Mouse (Mus musculus) adipocyte (in vitro differentiated cells): Measurements from ENCODE around the gene Gm28372.
"Not testable (repeated sequence)": the region's sequence is repeated elsewhere in the genome, so short reads cannot be mapped to it uniquely, and the experiment has no call there.

Experiments used
- DNase-seq: peaks from one replicate; pipeline ENCODE4 v3.0.0-alpha.2; 2016; ENCODE audit warnings: low spot score

Gene Gm28372

GRCm38 (mm10) chr2:130404939-130405338 lies at the start of gene Gm28372, which contains the start of gene 1700020A23Rik:
TSS of gene Gm28372 (plus strand) at chr2:130405239.
TSS of gene 1700020A23Rik (plus strand) at chr2:130405259.
- no peak for DNase-seq

GRCm38 (mm10) chr2:130357551-130357950 lies 47.5 kb upstream of the Gm28372 start:
- DNase-seq = no peak

- no peak for DNase-seq
These were observed 46.2 kb upstream of the Gm28372 start for GRCm38 (mm10) chr2:130358852-130359251.

- peak; percentile 30 for DNase-seq
These were observed 42.5 kb upstream of the Gm28372 start for GRCm38 (mm10) chr2:130362511-130363026.

- no peak for DNase-seq
These were observed 39.6 kb upstream of the Gm28372 start for GRCm38 (mm10) chr2:130365211-130366094.

GRCm38 (mm10) chr2:130367386-130367785 lies 37.7 kb upstream of the Gm28372 start:
- DNase-seq = no peak

- DNase-seq = not testable (repeated sequence)
These were observed 32.0 kb upstream of the Gm28372 start for GRCm38 (mm10) chr2:130373026-130373425.

- DNase-seq = no peak
These were observed 30.1 kb upstream of the Gm28372 start for GRCm38 (mm10) chr2:130374951-130375350.

- no peak for DNase-seq
These were observed 21.8 kb upstream of the Gm28372 start for GRCm38 (mm10) chr2:130383205-130383604.

GRCm38 (mm10) chr2:130383895-130384294 lies 21.1 kb upstream of the Gm28372 start:
- DNase-seq = no peak

- DNase-seq = no peak
These were observed 18.8 kb upstream of the Gm28372 start for GRCm38 (mm10) chr2:130386212-130386611.

GRCm38 (mm10) chr2:130388796-130389195 lies 16.2 kb upstream of the Gm28372 start:
- no peak for DNase-seq

GRCm38 (mm10) chr2:130390993-130391625 lies 13.9 kb upstream of the Gm28372 start:
- no peak for DNase-seq

GRCm38 (mm10) chr2:130392836-130393235 lies 12.2 kb upstream of the Gm28372 start:
- DNase-seq = no peak

- no peak for DNase-seq
These were observed 9.3 kb upstream of the Gm28372 start for GRCm38 (mm10) chr2:130395696-130396095.

GRCm38 (mm10) chr2:130397186-130397985 lies 7.7 kb upstream of the Gm28372 start, which contains the start of gene Cpxm1:
TSS of gene Cpxm1 (minus strand) at chr2:130397574.
- no peak for DNase-seq

GRCm38 (mm10) chr2:130398091-130398490 lies 6.9 kb upstream of the Gm28372 start:
- no peak for DNase-seq

- DNase-seq = no peak
These were observed 5.0 kb upstream of the Gm28372 start for GRCm38 (mm10) chr2:130400046-130400445.

GRCm38 (mm10) chr2:130401891-130402290 lies 3.1 kb upstream of the Gm28372 start:
- DNase-seq = peak; percentile 35

- no peak for DNase-seq
These were observed 1.1 kb downstream of the Gm28372 start, which contains the start of gene Tmem239 for GRCm38 (mm10) chr2:130406178-130406577. TSS of gene Tmem239 (plus strand) at chr2:130406478.

- no peak for DNase-seq
These were observed 3.2 kb downstream of the Gm28372 start for GRCm38 (mm10) chr2:130408194-130408593.
